Mouse (Mus musculus) thymus, adult 2 months (tissue): Measurements from ENCODE around the gene Hps6.

Experiments
- CTCF ChIP-seq: fragments of 200-500 bp; IDR thresholded peaks from 2 replicates; pipeline ENCODE4 v1.5.1; 2012; ENCODE audit warnings: mild to moderate bottlenecking, control low read depth, low read length, moderate library complexity, borderline replicate concordance; ENCODE audit not compliant: control insufficient read depth, poor library complexity, insufficient read depth; ENCODE audit errors: extremely low read depth
- POLR2A ChIP-seq: fragments of 200-500 bp; IDR thresholded peaks from 2 replicates; pipeline ENCODE4 v1.6.1; 2012; ENCODE audit warnings: mild to moderate bottlenecking, low read length, control low read depth, moderate library complexity; ENCODE audit not compliant: control insufficient read depth, poor library complexity, insufficient read depth; ENCODE audit errors: extremely low read depth

GRCm38 (mm10) chr19:46036477-46037242 is 33.4 kb downstream of the Hps6 start:
- TF ChIP-seq CTCF (no peak), POLR2A (no peak)
